Mouse (Mus musculus) forebrain, embryonic 12.5 days (tissue): ENCODE data around the gene Otx1. TPM values are rescaled to one million over a fixed set of nuclear protein-coding genes. Genes with fewer than 3 reads are reported as not detected.
A peak's percentile ranks its signal among the peaks of the same experiment; 100 is the strongest.

ENCODE experiments used
- ATAC-seq: fragments of 200-750 bp; cut with Nextera tagmentation; 2 replicates; pipeline ENCODE4 v1.8.0; 2017; ENCODE audit warnings: moderate TSS enrichment; ENCODE audit not compliant: low FRiP score
- H3K27ac ChIP-seq: fragments of 300-500 bp; sonication (generic); 2 replicates; pipeline ENCODE4 v1.5.1; 2016; ENCODE audit warnings: mild to moderate bottlenecking
- H3K27me3 ChIP-seq: fragments of 300-500 bp; sonication (generic); 2 replicates; pipeline ENCODE4 v1.6.1; 2016; ENCODE audit warnings: mild to moderate bottlenecking
- H3K36me3 ChIP-seq: fragments of 300-500 bp; sonication (generic); replicated peaks from 2 replicates; pipeline ENCODE4 v1.6.1; 2016; ENCODE audit warnings: mild to moderate bottlenecking
- H3K4me1 ChIP-seq: fragments of 300-500 bp; sonication (generic); 2 replicates; pipeline ENCODE4 v1.6.1; 2016
- H3K4me2 ChIP-seq: fragments of 300-500 bp; sonication (generic); 2 replicates; pipeline ENCODE4 v1.6.1; 2016; ENCODE audit warnings: mild to moderate bottlenecking, moderate library complexity
- H3K4me3 ChIP-seq: fragments of 300-500 bp; sonication (generic); replicated peaks from 2 replicates; pipeline ENCODE4 v1.5.1; 2016; ENCODE audit warnings: mild to moderate bottlenecking
- H3K9ac ChIP-seq: fragments of 300-500 bp; sonication (generic); 2 replicates; pipeline ENCODE4 v1.6.1; 2016; ENCODE audit warnings: mild to moderate bottlenecking
- H3K9me3 ChIP-seq: fragments of 300-500 bp; sonication (generic); 2 replicates; pipeline ENCODE4 v1.6.1; 2016
- WGBS: fragments of 180-500 bp; shearing (Covaris S2); methylation state at CpG from one replicate; pipeline ENCODE4 v1.1.7; 2016; 5-methylcytosine and 5-hydroxymethylcytosine counted together
- polyA plus RNA-seq: library from polyadenylated mRNA; unstranded; fragments of >200 nt; fragmentation: Nextera tagmentation; extraction: Ambion mirVana; gene quantifications from 2 replicates; pipeline ENCODE4 v1.2.1, GENCODE M21; 2016

Gene Otx1
- 34.2 and 34.9 TPM in 2 replicates for polyA plus RNA-seq

GRCm38 (mm10) chr11:22002783-22003340 lies at the start of gene Otx1:
Gene Otx1 (minus strand): TSS chr11:22002897.
- H3K27ac ChIP-seq, result peak within 1 kb of the TSS; percentile 98
- H3K9ac ChIP-seq, result peak within 1 kb of the TSS; percentile 97
- H3K9me3 ChIP-seq, result no peaks in the 10 kb centered on the region
- WGBS, result under 1% methylated on average over 34 of the region's 34 CpGs
- H3K4me3 ChIP-seq, result peak within 1 kb of the TSS; percentile 79
- peaks cover 73% of the 10 kb centered on the region for H3K4me1 ChIP-seq
- H3K27me3 ChIP-seq, result peaks cover 54% of the 10 kb centered on the region
- ATAC-seq, result no peak
- 0 out of 2 replicates have a peak, but pooled peaks cover 3% of the 10 kb centered on the region for H3K36me3 ChIP-seq
- peak within 1 kb of the TSS; percentile 78 for H3K4me2 ChIP-seq

GRCm38 (mm10) chr11:22050864-22051263 lies 48.2 kb upstream of the Otx1 start:
- Histone ChIP-seq H3K9me3 (no peaks in the 10 kb centered on the region), H3K4me1 (peaks cover 5% of the 10 kb centered on the region), H3K27ac (no peak overlapping the region), H3K4me3 (no peak overlapping the region), H3K9ac (no peak overlapping the region), H3K27me3 (no peaks in the 10 kb centered on the region), H3K36me3 (no peaks in the 10 kb centered on the region), H3K4me2 (no peak overlapping the region)
- no peak for ATAC-seq
- 82% methylated on average over 7 of the region's 7 CpGs for WGBS

- no peak overlapping the region for H3K9ac ChIP-seq
- ATAC-seq, result no peak
- no peaks in the 10 kb centered on the region for H3K9me3 ChIP-seq
- WGBS, result 24% methylated on average over 6 of the region's 6 CpGs
- H3K36me3 ChIP-seq, result no peaks in the 10 kb centered on the region
- peaks cover 49% of the 10 kb centered on the region for H3K4me1 ChIP-seq
- H3K4me3 ChIP-seq, result no peak overlapping the region
- no peak overlapping the region for H3K27ac ChIP-seq
- no peak overlapping the region for H3K4me2 ChIP-seq
- no peaks in the 10 kb centered on the region for H3K27me3 ChIP-seq
Measured at GRCm38 (mm10) chr11:22039854-22040426, 37.2 kb upstream of the Otx1 start.

GRCm38 (mm10) chr11:22034564-22035105 lies 31.9 kb upstream of the Otx1 start:
- Histone ChIP-seq H3K4me2 (no peak overlapping the region), H3K9ac (no peak overlapping the region), H3K27ac (0 out of 2 replicates have a peak overlapping the region, but pooled peaks have one; percentile 42), H3K4me1 (peaks cover 43% of the 10 kb centered on the region), H3K36me3 (no peaks in the 10 kb centered on the region), H3K27me3 (peaks cover 5% of the 10 kb centered on the region; the same call in 1 of the 2 replicates), H3K4me3 (no peak overlapping the region), H3K9me3 (no peaks in the 10 kb centered on the region)
- 4% methylated on average over 7 of the region's 7 CpGs for WGBS
- peak; percentile 73 for ATAC-seq

- Histone ChIP-seq H3K4me2 (no peak overlapping the region), H3K4me3 (no peak overlapping the region), H3K27ac (0 out of 2 replicates have a peak overlapping the region, but pooled peaks have one; percentile 36), H3K9ac (no peak overlapping the region), H3K9me3 (no peaks in the 10 kb centered on the region), H3K4me1 (peaks cover 37% of the 10 kb centered on the region), H3K27me3 (peaks cover 5% of the 10 kb centered on the region; the same call in 1 of the 2 replicates), H3K36me3 (no peaks in the 10 kb centered on the region)
- WGBS, result 84% methylated on average over 3 of the region's 3 CpGs
- no peak for ATAC-seq
Measured at GRCm38 (mm10) chr11:22033582-22033981, 30.9 kb upstream of the Otx1 start.

- no peak overlapping the region for H3K4me2 ChIP-seq
- no peak for ATAC-seq
- no peak overlapping the region for H3K4me3 ChIP-seq
- no peaks in the 10 kb centered on the region for H3K9me3 ChIP-seq
- no peak overlapping the region for H3K9ac ChIP-seq
- H3K27ac ChIP-seq, result no peak overlapping the region
- peaks cover 3% of the 10 kb centered on the region; the same call in 1 of the 2 replicates for H3K27me3 ChIP-seq
- 88% methylated on average over 2 of the region's 2 CpGs for WGBS
- peaks cover 5% of the 10 kb centered on the region for H3K36me3 ChIP-seq
- H3K4me1 ChIP-seq, result peaks cover 25% of the 10 kb centered on the region
Measured at GRCm38 (mm10) chr11:22020602-22021001, 17.9 kb upstream of the Otx1 start.

- no peak overlapping the region for H3K9ac ChIP-seq
- H3K27me3 ChIP-seq, result peaks cover 3% of the 10 kb centered on the region; the same call in 1 of the 2 replicates
- 9% methylated on average over 8 of the region's 8 CpGs for WGBS
- no peak overlapping the region for H3K4me3 ChIP-seq
- peaks cover 38% of the 10 kb centered on the region for H3K4me1 ChIP-seq
- no peak overlapping the region for H3K4me2 ChIP-seq
- peaks cover 5% of the 10 kb centered on the region for H3K36me3 ChIP-seq
- H3K27ac ChIP-seq, result 0 out of 2 replicates have a peak overlapping the region, but pooled peaks have one; percentile 42
- peak; percentile 92 for ATAC-seq
- no peaks in the 10 kb centered on the region for H3K9me3 ChIP-seq
Measured at GRCm38 (mm10) chr11:22017444-22017843, 14.7 kb upstream of the Otx1 start.

- H3K27ac ChIP-seq, result no peak overlapping the region
- peaks cover 3% of the 10 kb centered on the region; the same call in 1 of the 2 replicates for H3K27me3 ChIP-seq
- ATAC-seq, result peak; percentile 58
- no peak overlapping the region for H3K4me3 ChIP-seq
- H3K9ac ChIP-seq, result no peak overlapping the region
- H3K36me3 ChIP-seq, result peaks cover 5% of the 10 kb centered on the region
- WGBS, result 11% methylated on average over 3 of the region's 3 CpGs
- H3K4me1 ChIP-seq, result peaks cover 38% of the 10 kb centered on the region
- no peak overlapping the region for H3K4me2 ChIP-seq
- no peaks in the 10 kb centered on the region for H3K9me3 ChIP-seq
Measured at GRCm38 (mm10) chr11:22016341-22016740, 13.6 kb upstream of the Otx1 start.

GRCm38 (mm10) chr11:22008817-22009216 lies 6.1 kb upstream of the Otx1 start:
- WGBS, result 6% methylated on average over 2 of the region's 2 CpGs
- Histone ChIP-seq H3K4me3 (peak overlapping the region; percentile 79), H3K9ac (peak overlapping the region; percentile 74; the same call in 1 of the 2 replicates), H3K9me3 (no peaks in the 10 kb centered on the region), H3K4me1 (peaks cover 51% of the 10 kb centered on the region), H3K4me2 (peak overlapping the region; percentile 78), H3K27me3 (peaks cover 26% of the 10 kb centered on the region), H3K36me3 (no peaks in the 10 kb centered on the region), H3K27ac (peak overlapping the region; percentile 96)
- no peak for ATAC-seq

- Histone ChIP-seq H3K4me1 (peaks cover 58% of the 10 kb centered on the region), H3K27me3 (peaks cover 26% of the 10 kb centered on the region), H3K9me3 (no peaks in the 10 kb centered on the region), H3K4me2 (peak overlapping the region; percentile 78), H3K4me3 (peak overlapping the region; percentile 79), H3K9ac (peak overlapping the region; percentile 74), H3K27ac (peak overlapping the region; percentile 96), H3K36me3 (no peaks in the 10 kb centered on the region)
- WGBS, result under 1% methylated on average over 10 of the region's 10 CpGs
- peak; percentile 71 for ATAC-seq
Measured at GRCm38 (mm10) chr11:22008129-22008596, 5.5 kb upstream of the Otx1 start.

- H3K4me1 ChIP-seq, result peaks cover 60% of the 10 kb centered on the region
- no peaks in the 10 kb centered on the region for H3K9me3 ChIP-seq
- H3K4me3 ChIP-seq, result peak overlapping the region; percentile 79
- WGBS, result 0% methylated on average over 6 of the region's 6 CpGs
- H3K27ac ChIP-seq, result peak overlapping the region; percentile 96
- H3K9ac ChIP-seq, result peak overlapping the region; percentile 74
- no peak for ATAC-seq
- H3K4me2 ChIP-seq, result peak overlapping the region; percentile 78
- no peaks in the 10 kb centered on the region for H3K36me3 ChIP-seq
- peaks cover 26% of the 10 kb centered on the region for H3K27me3 ChIP-seq
Measured at GRCm38 (mm10) chr11:22007781-22008110, 5.0 kb upstream of the Otx1 start.

GRCm38 (mm10) chr11:22007088-22007780 lies 4.5 kb upstream of the Otx1 start:
- peak overlapping the region; percentile 79 for H3K4me3 ChIP-seq
- H3K36me3 ChIP-seq, result no peaks in the 10 kb centered on the region
- H3K27ac ChIP-seq, result peak overlapping the region; percentile 96
- under 1% methylated on average over 20 of the region's 20 CpGs for WGBS
- peak overlapping the region; percentile 78 for H3K4me2 ChIP-seq
- H3K9ac ChIP-seq, result peak overlapping the region; percentile 74
- peak; percentile 54 for ATAC-seq
- H3K4me1 ChIP-seq, result peaks cover 63% of the 10 kb centered on the region
- H3K27me3 ChIP-seq, result peaks cover 26% of the 10 kb centered on the region
- H3K9me3 ChIP-seq, result no peaks in the 10 kb centered on the region
